Mouse (Mus musculus) CH12.LX (cell line): Measurements from ENCODE around the gene Ecm1.

Source experiments
- CTCF ChIP-seq, 2 experiments: IDR thresholded peaks in 1 of 2; conservative IDR thresholded peaks in 1 of 2; 2 replicates each; pipeline ENCODE4 v1.5.1; 2011 to 2012; ENCODE audit warnings: low read depth in 2 of 2, low read length in 2 of 2, improper control_type of control experiment in 1 of 2, inconsistent platforms in 1 of 2, mild to moderate bottlenecking in 1 of 2, moderate library complexity in 1 of 2
- JUND ChIP-seq: conservative IDR thresholded peaks from 2 replicates; pipeline ENCODE4 v1.6.1; 2011; ENCODE audit warnings: low read depth, low read length, improper control_type of control experiment
- MXI1 ChIP-seq: IDR thresholded peaks from 2 replicates; pipeline ENCODE4 v1.6.1; 2011; ENCODE audit warnings: mild to moderate bottlenecking, low read depth, low read length, improper control_type of control experiment
- MYC ChIP-seq: IDR thresholded peaks from 2 replicates; pipeline ENCODE4 v1.6.1; 2011; ENCODE audit warnings: low read depth, mild to moderate bottlenecking, improper control_type of control experiment, low read length
- NELFE ChIP-seq: IDR thresholded peaks from 2 replicates; pipeline ENCODE4 v1.6.1; 2011; ENCODE audit warnings: low read depth, low read length, improper control_type of control experiment
- SIN3A ChIP-seq: IDR thresholded peaks from 2 replicates; pipeline ENCODE4 v1.6.1; 2012; ENCODE audit warnings: low read length, improper control_type of control experiment, inconsistent platforms

- TF ChIP-seq JUND = no peak
- no peak for TF ChIP-seq MXI1
- TF ChIP-seq NELFE = no peak
- TF ChIP-seq SIN3A = no peak
- no peak for TF ChIP-seq CTCF (conservative IDR thresholded peaks at IDR 0.05 in 1 of 2, IDR thresholded peaks at IDR 0.05 in 1 of 2; ENCODE audit: low read depth in 2 of 2, low read length in 2 of 2)
- no peak for TF ChIP-seq MYC
Observed at GRCm38 (mm10) chr3:95709967-95710366, 29.4 kb downstream of the Ecm1 start.
